Mouse (Mus musculus) ES-Bruce4 (cell line): ENCODE results near the gene Ddi2.

Source experiments
- CTCF ChIP-seq: IDR thresholded peaks from one replicate; pipeline ENCODE4 v1.8.1; 2011; ENCODE audit warnings: low read depth, low read length
- EP300 ChIP-seq: IDR thresholded peaks from 2 replicates; pipeline ENCODE4 v1.6.1; 2011; ENCODE audit warnings: low read depth, low read length; ENCODE audit not compliant: insufficient read depth
- POLR2A ChIP-seq: IDR thresholded peaks from one replicate; pipeline ENCODE4 v1.8.1; 2011; ENCODE audit warnings: low read length; ENCODE audit not compliant: insufficient read depth

- no peak for TF ChIP-seq CTCF
- no peak for TF ChIP-seq EP300
- no peak for TF ChIP-seq POLR2A
Observed at GRCm38 (mm10) chr4:141721961-141722360, 1.3 kb downstream of the Ddi2 start.
